Mouse (Mus musculus) intestine, postnatal 0 days (tissue): ENCODE results near the gene Thrb. TPM values are rescaled to one million over a fixed set of nuclear protein-coding genes. Genes with fewer than 3 reads are reported as not detected.

Experiments used
- ATAC-seq: fragments of 200-750 bp; cut with Nextera tagmentation; 2 replicates; pipeline ENCODE4 v1.8.0; 2017; ENCODE audit warnings: mild to moderate bottlenecking, moderate TSS enrichment, moderate library complexity
- H3K27ac ChIP-seq: fragments of 300-500 bp; sonication (generic); 2 replicates; pipeline ENCODE4 v1.5.1; 2014; ENCODE audit warnings: mild to moderate bottlenecking, low read depth, low read length, moderate library complexity
- H3K27me3 ChIP-seq: fragments of 300-500 bp; sonication (generic); replicated peaks from 2 replicates; pipeline ENCODE4 v1.6.1; 2014; ENCODE audit warnings: low read length, mixed read lengths; ENCODE audit not compliant: control insufficient read depth, insufficient read depth
- H3K36me3 ChIP-seq: fragments of 300-500 bp; sonication (generic); 2 replicates; pipeline ENCODE4 v1.6.1; 2014; ENCODE audit warnings: mild to moderate bottlenecking, moderate library complexity; ENCODE audit not compliant: control insufficient read depth, insufficient read depth
- H3K4me1 ChIP-seq: fragments of 300-500 bp; sonication (generic); replicated peaks from 2 replicates; pipeline ENCODE4 v1.6.1; 2014; ENCODE audit warnings: antibody characterized with exemption, low read length, mixed read lengths; ENCODE audit not compliant: control insufficient read depth, insufficient read depth
- H3K4me2 ChIP-seq: fragments of 300-500 bp; sonication (generic); replicated peaks from 2 replicates; pipeline ENCODE4 v1.6.1; 2014; ENCODE audit warnings: low read depth, mild to moderate bottlenecking, moderate library complexity
- H3K4me3 ChIP-seq: fragments of 300-500 bp; sonication (generic); 2 replicates; pipeline ENCODE4 v1.5.1; 2014; ENCODE audit warnings: low read depth, low read length
- H3K9ac ChIP-seq: fragments of 300-500 bp; sonication (generic); 2 replicates; pipeline ENCODE4 v1.6.1; 2014; ENCODE audit warnings: mild to moderate bottlenecking, low read depth, low read length
- H3K9me3 ChIP-seq: fragments of 300-500 bp; sonication (generic); 2 replicates; pipeline ENCODE4 v1.6.1; 2016; ENCODE audit warnings: mixed run types; ENCODE audit not compliant: control insufficient read depth
- CTCF ChIP-seq: sonication (generic); IDR thresholded peaks from 2 replicates; pipeline ENCODE4 v1.5.1; 2016; ENCODE audit warnings: low read depth, mild to moderate bottlenecking, control low read depth, antibody characterized with exemption, moderate library complexity
- WGBS: fragments of 180-500 bp; shearing (Covaris S2); extraction: QIAGEN DNeasy Blood & Tissue Kit; methylation state at CpG from one replicate; pipeline ENCODE4 v1.1.7; 2014; 5-methylcytosine and 5-hydroxymethylcytosine counted together
- polyA plus RNA-seq: library from polyadenylated mRNA; unstranded; fragments of >200 nt; fragmentation: Nextera tagmentation; extraction: Ambion mirVana; gene quantifications from 2 replicates; pipeline ENCODE4 v1.2.1, GENCODE M21; 2015

The Thrb gene
- polyA plus RNA-seq, 1 experiment from 2014 or later = 5.8 TPM

DNA sequence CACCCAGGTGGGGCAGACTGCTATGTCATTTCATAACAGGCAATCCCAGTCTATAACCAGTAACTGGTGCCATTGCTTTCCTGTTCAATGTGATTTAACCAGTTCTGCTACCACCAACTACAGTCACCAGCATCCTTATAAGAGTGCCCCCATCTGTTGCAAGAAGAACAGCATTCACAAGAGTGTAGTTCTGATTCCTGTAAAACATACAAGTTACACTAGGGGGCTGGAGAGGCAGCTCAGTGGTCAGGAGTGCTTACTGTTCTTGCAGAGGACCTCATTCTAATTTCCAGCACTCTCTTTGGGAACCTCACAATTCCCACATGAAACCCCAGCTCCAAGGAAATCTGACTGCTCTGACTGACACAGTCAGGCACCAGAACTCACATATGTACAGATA is 318.2 kb downstream of the Thrb start:
- Histone ChIP-seq H3K27ac (no peak overlapping the region), H3K9ac (no peak overlapping the region), H3K4me2 (no peak overlapping the region), H3K4me1 (no peaks in the 10 kb centered on the region; the same call in 1 of the 2 replicates), H3K9me3 (no peaks in the 10 kb centered on the region), H3K27me3 (no peaks in the 10 kb centered on the region), H3K4me3 (no peak overlapping the region), H3K36me3 (no peaks in the 10 kb centered on the region)
- peak; percentile 45 for TF ChIP-seq CTCF
- no peak; the same call in 1 of the 2 replicates for ATAC-seq

DNA sequence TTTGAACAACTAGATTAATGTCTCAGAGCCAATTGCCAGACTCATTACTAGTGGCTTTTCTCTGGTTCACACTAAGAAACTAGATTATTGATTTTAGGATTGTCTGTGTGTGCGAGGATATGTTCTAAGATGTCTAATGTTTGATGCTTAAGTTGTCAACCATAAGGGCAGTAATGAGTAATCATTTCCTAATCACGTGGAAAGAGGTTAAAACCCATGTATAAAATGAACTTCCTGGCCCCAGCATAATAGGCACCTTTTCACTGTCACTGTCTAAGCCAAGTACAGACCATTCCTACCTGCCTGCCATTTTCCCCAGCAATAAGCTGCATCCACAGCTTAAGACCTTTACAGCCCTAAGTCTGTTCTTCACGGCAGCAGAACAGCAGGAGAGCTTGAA is 321.2 kb downstream of the Thrb start:
- no peak overlapping the region for H3K4me3 ChIP-seq
- H3K4me1 ChIP-seq = no peaks in the 10 kb centered on the region; the same call in 1 of the 2 replicates
- H3K27ac ChIP-seq = no peak overlapping the region
- no peaks in the 10 kb centered on the region for H3K27me3 ChIP-seq
- WGBS = 69% methylated on average over 3 of the region's 3 CpGs
- H3K4me2 ChIP-seq = no peak overlapping the region
- H3K9ac ChIP-seq = no peak overlapping the region
- H3K9me3 ChIP-seq = no peaks in the 10 kb centered on the region
- ATAC-seq = no peak
- no peaks in the 10 kb centered on the region for H3K36me3 ChIP-seq
- TF ChIP-seq CTCF = no peak

DNA sequence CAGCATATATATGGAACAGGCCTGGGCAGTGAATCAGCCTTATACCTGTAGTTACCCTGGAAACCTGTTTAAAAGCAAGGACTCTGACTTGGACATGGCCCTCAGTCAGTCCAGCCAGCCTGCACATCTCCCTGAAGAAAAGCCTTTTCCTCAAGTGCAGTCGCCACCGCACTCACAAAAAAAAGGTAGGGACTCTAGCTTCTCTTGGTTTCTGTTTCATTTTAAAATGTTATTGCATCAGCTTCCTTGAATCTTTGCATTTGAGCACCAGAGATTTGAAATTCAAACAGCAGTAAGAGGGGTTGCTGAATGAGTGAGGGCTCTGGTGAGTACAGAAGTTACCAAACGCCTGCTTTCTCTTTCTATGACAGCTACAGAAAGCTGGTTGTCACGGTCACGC is 322.0 kb downstream of the Thrb start:
- WGBS = 87% methylated on average over 5 of the region's 5 CpGs
- Histone ChIP-seq H3K36me3 (no peaks in the 10 kb centered on the region), H3K4me3 (no peak overlapping the region), H3K9ac (no peak overlapping the region), H3K4me1 (no peaks in the 10 kb centered on the region; the same call in 1 of the 2 replicates), H3K27me3 (no peaks in the 10 kb centered on the region), H3K9me3 (no peaks in the 10 kb centered on the region), H3K27ac (no peak overlapping the region), H3K4me2 (no peak overlapping the region)
- no peak for ATAC-seq
- TF ChIP-seq CTCF = no peak

DNA sequence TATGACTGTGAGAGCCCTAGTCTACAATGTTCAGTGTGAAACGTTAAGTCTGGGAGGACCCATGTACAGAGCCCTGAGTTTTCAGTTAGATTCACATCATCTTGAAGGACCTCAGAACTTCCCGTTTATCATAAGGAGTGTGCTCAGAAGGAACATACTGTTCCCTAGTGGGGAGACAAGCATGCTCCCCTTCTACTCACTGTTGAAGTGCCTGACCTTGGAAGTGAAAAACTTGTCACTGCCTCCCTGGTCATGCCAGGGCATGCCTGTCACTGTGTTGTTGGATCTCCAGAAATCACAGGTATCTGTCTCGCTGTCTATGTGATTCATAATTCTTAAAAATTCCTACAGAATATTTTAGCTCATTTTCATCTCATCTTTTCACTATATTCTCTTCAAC is 323.3 kb downstream of the Thrb start:
- no peak for TF ChIP-seq CTCF
- Histone ChIP-seq H3K4me1 (no peaks in the 10 kb centered on the region; the same call in 1 of the 2 replicates), H3K36me3 (no peaks in the 10 kb centered on the region), H3K27ac (no peak overlapping the region), H3K4me2 (no peak overlapping the region), H3K9me3 (no peaks in the 10 kb centered on the region), H3K9ac (no peak overlapping the region), H3K4me3 (no peak overlapping the region), H3K27me3 (no peaks in the 10 kb centered on the region)
- ATAC-seq = no peak
- 63% methylated on average over 3 of the region's 3 CpGs for WGBS

DNA sequence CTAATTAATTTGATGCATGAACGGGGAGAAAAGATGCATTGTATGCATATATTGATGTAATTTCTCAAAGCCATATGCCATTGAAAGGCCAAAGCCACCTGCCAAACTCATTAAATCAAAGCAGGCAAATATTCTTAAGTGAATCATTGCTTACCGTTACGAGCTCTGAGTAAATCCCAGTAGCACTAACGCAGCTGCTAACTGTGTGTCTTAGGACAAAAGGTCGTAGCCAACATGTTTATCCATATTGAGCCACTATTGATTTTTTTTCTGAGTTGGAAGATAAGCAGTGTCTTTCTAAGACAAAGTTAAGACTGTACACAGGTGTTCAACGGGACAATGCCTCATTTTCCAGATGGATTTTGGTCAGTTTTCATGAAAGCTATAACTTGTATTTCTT is 323.8 kb downstream of the Thrb start:
- no peak overlapping the region for H3K4me2 ChIP-seq
- TF ChIP-seq CTCF = no peak
- H3K9ac ChIP-seq = no peak overlapping the region
- H3K27ac ChIP-seq = no peak overlapping the region
- ATAC-seq = no peak
- H3K36me3 ChIP-seq = no peaks in the 10 kb centered on the region
- H3K4me1 ChIP-seq = no peaks in the 10 kb centered on the region; the same call in 1 of the 2 replicates
- H3K9me3 ChIP-seq = no peaks in the 10 kb centered on the region
- no peak overlapping the region for H3K4me3 ChIP-seq
- no peaks in the 10 kb centered on the region for H3K27me3 ChIP-seq
- WGBS = 25% methylated on average over 6 of the region's 6 CpGs

DNA sequence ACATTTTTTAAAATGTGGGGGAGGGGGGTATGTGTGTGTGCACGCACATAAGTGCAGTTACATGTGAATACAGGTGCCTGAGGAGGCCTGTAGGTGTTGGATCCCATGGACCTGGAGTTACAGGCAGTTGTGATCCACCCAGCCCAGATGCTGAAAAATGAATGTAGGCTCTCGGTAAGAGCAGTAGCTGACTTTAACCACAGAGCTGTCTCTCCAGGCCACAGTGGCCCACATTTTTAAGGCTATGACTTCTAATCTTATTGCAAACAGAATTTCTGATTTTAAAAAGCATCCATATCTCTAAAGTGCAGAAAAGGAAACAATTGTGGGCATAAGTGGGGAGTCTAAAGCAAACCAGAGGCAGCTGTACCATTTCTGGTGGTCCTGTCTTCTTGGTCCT is 328.5 kb downstream of the Thrb start:
- H3K9me3 ChIP-seq = no peaks in the 10 kb centered on the region
- H3K4me1 ChIP-seq = no peaks in the 10 kb centered on the region
- H3K9ac ChIP-seq = no peak overlapping the region
- TF ChIP-seq CTCF = no peak
- H3K4me3 ChIP-seq = no peak overlapping the region
- H3K4me2 ChIP-seq = no peak overlapping the region
- ATAC-seq = no peak
- WGBS = 68% methylated on average over 2 of the region's 2 CpGs
- H3K27ac ChIP-seq = no peak overlapping the region
- no peaks in the 10 kb centered on the region for H3K27me3 ChIP-seq
- no peaks in the 10 kb centered on the region for H3K36me3 ChIP-seq

DNA sequence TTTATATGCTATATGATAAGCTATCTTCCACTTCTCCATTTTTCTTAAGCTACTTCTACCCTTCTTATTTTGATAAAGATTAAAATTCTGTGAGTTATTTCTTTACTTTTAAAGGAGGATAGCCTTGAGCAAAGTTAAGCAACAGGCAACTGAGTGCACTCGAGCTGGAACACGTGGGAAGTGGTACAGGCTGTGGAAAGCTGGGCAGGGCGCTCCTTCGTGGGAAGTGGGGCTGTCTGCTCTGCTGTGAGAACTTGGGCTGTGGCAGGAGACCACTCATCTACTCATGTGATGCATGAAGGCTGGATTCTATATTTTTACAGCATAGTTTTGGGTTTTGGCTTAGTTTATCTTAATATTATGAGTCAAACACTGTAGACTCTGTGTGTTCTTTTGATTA is 329.1 kb downstream of the Thrb start:
- TF ChIP-seq CTCF = no peak
- Histone ChIP-seq H3K9me3 (no peaks in the 10 kb centered on the region), H3K27ac (no peak overlapping the region), H3K4me3 (no peak overlapping the region), H3K36me3 (no peaks in the 10 kb centered on the region), H3K27me3 (no peaks in the 10 kb centered on the region), H3K9ac (no peak overlapping the region), H3K4me2 (no peak overlapping the region), H3K4me1 (no peaks in the 10 kb centered on the region)
- ATAC-seq = no peak
- WGBS = 34% methylated on average over 4 of the region's 4 CpGs
